Mouse (Mus musculus): ENCODE measurements around the gene Carnmt1.

Carnmt1 gene

GRCm38 (mm10) chr19:18670608-18671007 lies at the start of gene Carnmt1:
TSS of gene Carnmt1 (plus strand) at chr19:18670764.
- peak; percentile 98 to 99 for DNase-seq (ENCODE audit: low spot score in 2 of 2)

DNA sequence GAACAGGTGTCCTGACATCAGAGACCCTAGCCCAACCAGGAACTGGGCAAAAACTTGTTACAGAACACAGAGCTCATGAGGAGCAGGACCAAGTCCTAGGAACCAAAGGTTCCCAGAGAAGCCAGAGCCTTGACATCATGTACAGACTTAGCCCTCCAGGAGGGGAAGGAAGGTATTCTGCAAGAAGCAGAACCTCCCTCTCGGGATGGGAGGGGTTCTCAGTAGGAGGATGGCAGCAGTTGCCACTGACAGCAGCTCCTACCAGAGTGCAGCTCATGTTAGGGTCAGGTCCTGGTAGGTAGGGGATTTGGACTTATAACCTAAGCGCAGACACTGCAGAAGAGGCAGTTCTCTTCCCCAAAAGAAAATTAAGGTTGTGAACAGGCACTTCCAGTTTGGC lies 46.7 kb upstream of the Carnmt1 start:
- DNase-seq (ENCODE audit: low spot score in 2 of 2): no peak

GRCm38 (mm10) chr19:18629589-18629988 lies 41.0 kb upstream of the Carnmt1 start:
- DNase-seq (ENCODE audit: low spot score in 2 of 2): no peak

- peak; percentile 33 to 52 for DNase-seq (ENCODE audit: low spot score in 2 of 2)
These were observed 40.1 kb upstream of the Carnmt1 start for GRCm38 (mm10) chr19:18630221-18631119.

- peak; percentile 41 to 54 for DNase-seq (ENCODE audit: low spot score in 2 of 2)
These were observed 39.4 kb upstream of the Carnmt1 start for GRCm38 (mm10) chr19:18631161-18631643.

GRCm38 (mm10) chr19:18631644-18632219 lies 38.8 kb upstream of the Carnmt1 start, which contains the start of the genes Ostf1 and Nmrk1:
TSS of gene Ostf1 (minus strand) at chr19:18631823.
TSS of gene Nmrk1 (plus strand) at chr19:18631950.
- DNase-seq (ENCODE audit: low spot score in 2 of 2): peak; percentile 95 to 97

GRCm38 (mm10) chr19:18632231-18633185 lies 38.1 kb upstream of the Carnmt1 start:
- peak in 1 of 2 experiments; percentile 6 for DNase-seq (ENCODE audit: low spot score in 2 of 2)

GRCm38 (mm10) chr19:18637954-18638353 lies 32.6 kb upstream of the Carnmt1 start:
- no peak for DNase-seq (ENCODE audit: low spot score in 2 of 2)

GRCm38 (mm10) chr19:18638949-18639348 lies 31.6 kb upstream of the Carnmt1 start:
- peak in 1 of 2 experiments; percentile 7 for DNase-seq (ENCODE audit: low spot score in 2 of 2)

DNA sequence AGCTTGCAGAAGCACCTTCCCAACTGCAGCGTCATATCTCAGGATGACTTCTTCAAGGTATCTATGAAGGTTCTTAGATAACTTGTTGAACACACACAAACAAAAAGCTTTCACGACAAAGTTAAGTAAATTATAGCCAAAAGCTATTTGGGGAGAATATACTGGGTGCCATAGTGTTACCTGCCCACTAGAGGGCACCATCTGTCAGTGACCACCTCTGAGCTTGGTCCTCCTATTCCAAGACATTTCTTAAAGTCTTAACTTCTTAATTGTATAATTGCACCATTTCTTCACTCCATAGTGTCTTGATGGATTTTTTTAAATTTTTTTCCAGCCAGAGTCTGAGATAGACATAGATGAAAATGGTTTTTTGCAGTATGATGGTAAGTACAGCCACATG lies 31.0 kb upstream of the Carnmt1 start:
- DNase-seq (ENCODE audit: low spot score in 2 of 2): no peak

GRCm38 (mm10) chr19:18641001-18641400 lies 29.6 kb upstream of the Carnmt1 start:
- no peak for DNase-seq (ENCODE audit: low spot score in 2 of 2)

DNA sequence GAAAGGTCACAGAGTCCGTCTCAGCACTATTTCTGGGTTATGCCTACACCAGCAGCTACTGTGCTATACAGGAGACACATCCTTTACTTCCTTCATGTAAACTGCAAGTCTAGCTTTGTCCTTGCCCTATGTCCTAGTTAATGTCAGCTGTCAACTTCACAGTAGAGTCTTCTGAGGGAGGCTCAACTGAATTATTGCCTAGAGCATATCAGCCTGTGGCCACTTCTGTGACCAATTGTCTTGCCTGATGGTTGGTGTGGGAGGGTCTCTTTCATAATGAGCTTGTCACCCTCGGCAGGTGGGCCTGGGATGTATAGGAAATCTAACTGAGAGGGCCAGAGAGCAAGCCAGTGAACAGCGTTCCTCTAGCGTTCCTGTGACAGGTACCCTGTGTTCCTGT lies 27.2 kb upstream of the Carnmt1 start:
- DNase-seq (ENCODE audit: low spot score in 2 of 2): no peak

- no peak for DNase-seq (ENCODE audit: low spot score in 2 of 2)
These were observed 26.5 kb upstream of the Carnmt1 start for GRCm38 (mm10) chr19:18644084-18644483.

GRCm38 (mm10) chr19:18646397-18646796 lies 24.2 kb upstream of the Carnmt1 start:
- DNase-seq (ENCODE audit: low spot score in 2 of 2): no peak

DNA sequence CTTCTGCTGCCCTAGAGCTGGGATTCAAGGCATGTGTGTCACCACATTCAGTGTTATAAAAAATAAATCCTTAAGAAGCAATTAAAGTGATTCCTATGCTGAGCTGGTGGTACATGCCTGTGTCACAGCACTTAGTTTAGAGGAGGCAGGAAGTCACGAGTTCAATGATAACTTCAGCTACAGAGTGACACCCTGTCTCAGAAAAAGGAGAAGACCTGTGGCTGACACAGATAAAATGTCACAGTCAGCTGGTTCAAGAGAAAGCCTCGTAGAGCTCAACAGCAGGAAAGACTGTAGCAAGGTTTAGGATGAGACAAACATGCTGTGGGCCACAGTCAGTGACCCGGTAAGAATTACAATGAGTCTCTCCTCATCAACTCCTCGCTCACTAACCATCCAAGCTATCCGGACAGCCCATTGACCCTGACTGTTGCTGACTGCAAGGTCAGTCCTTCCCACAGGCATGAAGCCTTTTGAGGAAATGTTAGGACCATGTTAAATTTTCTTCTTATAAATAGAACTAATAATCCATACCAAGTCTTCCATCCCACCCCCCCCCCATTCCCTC lies 23.6 kb upstream of the Carnmt1 start:
- peak; percentile 22 to 29 for DNase-seq (ENCODE audit: low spot score in 2 of 2)

DNA sequence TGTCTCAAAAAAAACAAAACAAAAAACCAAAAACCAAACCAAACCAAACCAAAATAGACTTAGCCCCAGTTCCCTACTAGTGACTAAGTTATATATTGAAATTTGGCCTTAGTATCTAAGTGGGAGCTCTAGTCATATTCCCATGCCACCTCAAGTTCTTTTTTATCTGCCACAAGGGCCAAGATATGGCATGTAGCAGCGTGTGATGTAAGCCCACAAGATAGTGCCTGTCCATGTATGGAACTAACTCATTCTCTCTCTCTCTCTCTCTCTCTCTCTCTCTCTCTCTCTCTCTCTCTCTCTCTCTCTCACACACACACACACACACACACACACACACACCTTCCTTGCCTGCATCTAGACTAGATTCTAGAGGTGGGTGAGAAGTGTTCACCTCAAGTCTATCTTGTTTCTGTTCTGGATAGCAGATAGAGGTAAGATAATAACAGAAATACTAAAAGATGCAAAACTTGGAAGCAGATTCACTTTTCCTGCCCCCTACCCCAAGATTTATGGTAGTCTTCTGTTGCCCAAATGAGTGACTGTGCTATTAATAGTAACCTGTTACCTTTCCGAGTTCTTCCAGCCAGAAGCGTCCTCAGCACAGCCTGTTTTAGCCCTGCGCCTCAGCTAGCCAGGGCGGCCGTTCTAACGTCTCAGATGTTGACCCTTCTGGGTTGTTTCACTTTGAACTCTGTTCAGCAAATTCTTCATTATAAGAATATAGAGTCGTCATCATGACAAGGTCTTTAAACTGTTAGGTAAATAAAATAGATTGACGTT lies 22.6 kb upstream of the Carnmt1 start:
- DNase-seq (ENCODE audit: low spot score in 2 of 2): no peak

GRCm38 (mm10) chr19:18648558-18648945 lies 22.0 kb upstream of the Carnmt1 start:
- DNase-seq (ENCODE audit: low spot score in 2 of 2): no peak

GRCm38 (mm10) chr19:18649955-18650354 lies 20.6 kb upstream of the Carnmt1 start:
- DNase-seq (ENCODE audit: low spot score in 2 of 2): no peak

DNA sequence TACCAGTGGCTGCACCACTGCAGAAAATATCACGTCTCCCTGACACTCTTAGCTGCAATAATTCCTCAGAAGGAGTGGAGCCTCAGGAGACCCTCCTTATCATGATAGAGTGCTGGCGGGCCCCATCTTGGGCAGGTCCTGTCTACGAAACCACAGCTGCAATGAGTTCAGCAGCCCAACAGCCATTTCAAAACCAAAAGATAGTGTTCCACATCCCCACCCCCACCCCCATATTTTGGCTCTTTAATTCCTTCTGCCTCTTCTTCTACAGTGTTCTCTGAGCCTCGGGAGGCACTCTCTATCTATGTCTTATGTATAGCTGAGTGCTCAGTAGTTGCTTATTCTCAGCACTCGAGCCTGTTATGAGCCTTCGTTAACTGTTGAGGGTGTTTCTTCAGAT lies 20.1 kb upstream of the Carnmt1 start:
- no peak for DNase-seq (ENCODE audit: low spot score in 2 of 2)

- no peak for DNase-seq (ENCODE audit: low spot score in 2 of 2)
These were observed 18.0 kb upstream of the Carnmt1 start for GRCm38 (mm10) chr19:18652592-18652991.

- no peak for DNase-seq (ENCODE audit: low spot score in 2 of 2)
These were observed 17.5 kb upstream of the Carnmt1 start for GRCm38 (mm10) chr19:18653058-18653457.
